Mouse (Mus musculus): ENCODE results near the gene Cnn1.
A peak's percentile ranks its signal among the peaks of the same experiment; 100 is the strongest.

The Cnn1 gene

DNA sequence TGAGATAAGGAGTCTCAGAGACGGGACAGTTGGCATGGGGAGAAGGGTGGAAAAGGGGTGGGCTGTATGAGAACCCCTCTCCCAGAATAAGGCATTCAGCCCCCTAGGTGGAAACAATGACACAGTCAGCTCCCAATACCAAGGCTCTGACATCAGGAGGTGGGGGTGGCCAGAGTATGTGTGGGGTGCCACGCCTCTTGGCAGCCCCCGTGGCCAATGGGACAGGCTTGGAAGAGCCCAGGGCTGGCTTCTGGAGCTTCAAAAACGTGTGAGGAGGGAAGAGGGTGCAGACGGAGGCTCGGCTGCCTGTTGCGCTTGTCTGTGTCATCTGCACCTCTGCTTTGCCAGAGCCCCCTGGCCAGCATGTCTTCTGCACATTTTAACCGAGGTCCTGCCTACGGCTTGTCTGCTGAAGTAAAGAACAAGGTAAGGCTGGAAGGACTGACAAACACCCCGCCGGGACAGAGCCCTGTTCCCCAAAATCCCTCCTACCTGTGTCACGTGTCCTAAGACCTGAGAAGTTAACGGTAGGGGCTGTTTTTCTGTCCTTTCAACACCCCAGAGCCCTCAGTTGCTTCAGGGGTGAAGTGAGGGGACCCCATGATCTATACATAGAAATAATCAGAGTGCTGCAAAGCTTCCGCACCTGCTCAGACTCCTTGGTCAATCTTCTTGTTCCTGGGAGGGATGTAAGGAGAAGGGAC lies at the start of gene Cnn1:
Cnn1 (plus strand) TSS at position 224 of the 704 bp plus-strand sequence.
- no peak for DNase-seq (ENCODE audit: low spot score in 2 of 2)

DNA sequence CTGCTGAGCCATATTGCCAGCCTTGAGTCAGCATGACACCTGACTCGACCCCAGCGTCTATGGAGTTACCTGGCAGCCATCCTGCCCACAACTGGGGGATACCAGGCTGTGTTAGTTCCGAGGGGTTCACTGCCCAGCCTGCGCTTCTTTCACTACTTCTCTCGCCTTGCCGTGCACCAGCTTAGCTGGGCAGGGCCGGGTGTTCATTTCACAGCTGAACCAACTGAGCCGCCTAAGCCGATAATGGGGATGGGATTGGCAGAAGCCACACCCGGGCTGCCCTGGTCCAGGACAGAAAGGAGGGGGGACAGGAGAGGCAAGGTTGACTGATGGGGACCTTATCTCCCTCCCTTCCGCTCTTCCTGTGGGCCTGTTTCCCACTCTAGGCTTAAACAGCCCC lies 49.7 kb upstream of the Cnn1 start:
- no peak for DNase-seq (ENCODE audit: low spot score in 2 of 2)

DNA sequence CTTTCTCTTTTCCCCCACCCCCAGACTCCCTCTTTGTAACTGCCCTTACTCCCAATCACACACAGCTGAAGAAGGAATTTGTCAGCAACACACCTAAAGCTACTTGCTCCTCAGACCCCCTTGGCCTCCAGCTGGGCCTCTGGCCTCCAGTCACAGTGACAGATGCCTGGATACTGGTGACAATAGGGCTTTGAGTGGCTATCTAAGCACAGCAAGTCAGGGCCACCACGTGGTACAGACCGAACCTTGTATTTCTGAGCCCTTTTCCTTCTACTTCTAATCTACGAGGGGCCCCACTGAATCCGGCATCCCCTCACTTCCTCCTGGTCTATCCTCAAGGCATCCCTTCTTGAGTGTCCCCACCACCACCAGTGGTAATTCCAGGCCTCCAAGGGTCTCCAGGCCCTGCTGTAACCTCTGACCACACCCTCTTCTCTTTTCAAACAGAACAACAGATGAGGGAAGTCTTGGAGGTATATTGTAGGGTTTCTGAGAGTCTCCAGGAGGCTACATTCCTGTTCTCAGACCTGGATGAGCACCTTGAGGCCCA lies 49.2 kb upstream of the Cnn1 start:
- no peak for DNase-seq (ENCODE audit: low spot score in 2 of 2)

DNA sequence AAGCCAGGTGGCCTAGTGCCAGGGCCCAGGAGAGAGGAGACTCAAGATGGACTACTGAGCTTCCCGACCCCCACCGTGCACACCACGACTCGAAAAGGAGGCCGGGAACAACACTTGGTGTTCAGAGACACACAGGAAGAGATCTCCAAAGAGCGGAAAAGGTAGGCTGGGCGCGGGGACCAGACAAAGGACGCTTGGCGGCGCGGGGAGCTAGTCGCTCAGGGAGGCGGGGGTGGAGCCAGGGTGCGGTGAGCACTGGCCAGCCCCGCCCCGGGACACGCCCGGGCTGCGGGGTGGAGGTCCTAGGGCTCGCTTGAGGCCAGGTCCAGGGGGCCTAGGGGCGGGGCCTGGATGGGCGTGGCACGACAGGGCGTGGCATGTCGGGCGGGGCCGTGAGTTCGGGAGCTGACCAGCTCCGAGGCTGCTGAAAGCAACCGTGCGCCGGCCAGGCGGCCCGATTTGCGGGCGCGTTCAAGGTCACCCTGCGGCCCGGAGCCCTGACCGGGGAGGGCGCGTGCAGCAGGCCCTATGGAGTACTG lies 48.6 kb upstream of the Cnn1 start:
- peak in 1 of 2 experiments; percentile 49 for DNase-seq (ENCODE audit: low spot score in 2 of 2)

DNA sequence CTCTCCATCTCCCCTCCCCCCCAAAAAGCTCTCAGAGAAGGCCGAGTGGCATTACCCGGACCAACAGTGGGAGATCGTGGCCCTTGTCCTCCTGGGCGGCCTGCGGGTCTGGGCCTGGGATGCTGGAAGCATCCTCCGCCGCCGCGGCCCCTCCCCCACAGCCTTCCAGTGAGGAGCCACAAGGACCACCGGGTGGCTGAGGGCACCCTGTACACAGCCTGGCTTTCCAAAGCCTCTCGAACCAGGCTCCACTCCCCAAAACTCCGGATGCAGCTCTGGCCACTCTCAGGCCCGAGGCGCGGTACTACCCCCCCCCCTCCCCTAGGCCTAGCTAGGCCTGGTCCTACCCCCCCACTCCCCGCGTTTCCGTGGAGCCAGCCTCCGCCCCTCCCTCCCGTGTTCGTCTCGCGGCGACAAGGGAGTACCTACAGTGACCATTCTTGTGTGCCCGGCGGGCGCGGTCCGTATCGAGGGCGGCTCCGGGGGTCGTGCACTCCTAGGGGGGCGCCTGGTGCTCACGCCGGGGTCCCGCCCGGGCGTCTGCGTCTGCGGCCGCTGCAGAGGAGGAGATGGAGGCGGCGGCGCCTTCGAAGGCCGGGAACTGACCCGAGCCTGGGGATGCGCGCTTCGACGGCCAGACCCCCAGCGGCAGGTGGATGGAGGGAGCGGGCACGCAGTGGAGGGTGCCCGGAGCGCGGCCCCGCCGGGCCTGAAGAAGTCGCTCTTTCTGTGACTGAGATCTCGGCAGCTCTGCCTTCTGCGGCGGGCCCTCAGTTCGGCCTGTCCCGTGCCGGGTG lies 47.7 kb upstream of the Cnn1 start:
- DNase-seq (ENCODE audit: low spot score in 2 of 2): no peak

DNA sequence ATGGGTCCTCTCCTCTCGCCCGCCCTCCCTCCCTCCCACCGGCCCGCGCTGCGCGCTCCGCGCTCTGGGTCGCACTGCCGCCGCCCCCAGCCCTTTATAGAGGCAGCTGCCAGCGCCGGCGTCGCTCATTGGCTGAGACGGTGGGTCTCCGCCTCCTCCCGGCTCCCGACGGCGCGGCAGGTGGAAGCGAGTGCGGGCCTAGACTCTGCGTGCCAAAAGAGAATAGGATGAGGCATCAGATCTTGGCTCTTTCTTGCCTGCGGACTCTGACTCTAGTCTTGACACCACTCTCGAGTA lies 47.1 kb upstream of the Cnn1 start, which contains the start of gene Elavl3:
Elavl3 (minus strand) TSS at position 66 of the 297 bp plus-strand sequence.
- peak; percentile 56 to 70 for DNase-seq (ENCODE audit: low spot score in 2 of 2)

DNA sequence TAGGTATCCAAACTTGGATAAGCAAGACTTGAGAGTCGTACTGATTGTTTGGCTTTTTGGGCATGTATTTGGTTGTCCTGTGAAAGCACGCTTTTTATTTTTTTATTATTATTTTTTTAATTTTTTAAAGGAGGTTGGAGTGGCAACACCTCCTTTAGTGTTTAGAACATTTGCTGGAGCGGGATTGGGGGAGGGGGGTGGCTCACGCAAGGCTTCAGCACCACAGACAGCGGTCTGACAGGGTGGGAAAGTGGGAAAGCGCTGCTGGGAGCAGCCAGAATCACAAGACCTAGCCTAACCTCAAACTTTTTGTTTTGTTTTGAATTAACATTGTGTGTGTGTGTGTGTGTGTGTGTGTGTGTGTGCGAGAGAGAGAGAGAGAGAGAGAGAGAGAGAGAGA lies 45.4 kb upstream of the Cnn1 start:
- no peak for DNase-seq (ENCODE audit: low spot score in 2 of 2)

DNA sequence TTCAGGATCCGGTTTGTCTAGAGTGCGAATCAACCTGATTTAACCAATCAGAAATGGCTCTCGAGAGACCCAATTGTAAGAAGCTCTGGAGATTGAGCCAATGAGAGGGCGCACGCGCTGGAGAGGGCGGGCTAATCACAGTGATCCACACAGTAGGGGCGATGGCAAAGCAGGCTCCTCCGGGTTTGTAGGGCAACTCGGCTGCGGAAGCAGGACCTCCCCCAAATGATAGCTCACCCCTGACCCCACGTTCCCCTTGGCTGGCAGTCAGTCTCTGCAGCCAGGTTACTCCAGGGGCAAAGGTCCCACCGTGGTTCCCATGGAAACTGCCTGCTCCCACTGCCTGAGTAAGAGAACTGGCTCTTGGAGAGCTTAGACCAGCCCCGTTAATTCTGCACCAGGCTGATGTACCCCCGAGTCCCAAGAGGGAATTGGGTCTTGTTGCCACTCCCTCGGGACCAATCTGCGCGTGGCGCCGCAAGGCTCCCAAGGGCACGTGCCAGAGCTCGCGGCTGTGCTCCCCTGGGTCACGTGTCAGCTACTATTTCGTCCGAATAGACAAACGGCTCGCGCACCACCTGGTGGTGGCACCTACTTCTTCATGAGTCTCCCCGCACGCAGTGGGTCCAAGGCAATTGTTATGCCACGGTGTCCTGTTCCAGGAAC lies 44.5 kb upstream of the Cnn1 start:
- peak; percentile 70 for DNase-seq (ENCODE audit: low spot score in 2 of 2)

DNA sequence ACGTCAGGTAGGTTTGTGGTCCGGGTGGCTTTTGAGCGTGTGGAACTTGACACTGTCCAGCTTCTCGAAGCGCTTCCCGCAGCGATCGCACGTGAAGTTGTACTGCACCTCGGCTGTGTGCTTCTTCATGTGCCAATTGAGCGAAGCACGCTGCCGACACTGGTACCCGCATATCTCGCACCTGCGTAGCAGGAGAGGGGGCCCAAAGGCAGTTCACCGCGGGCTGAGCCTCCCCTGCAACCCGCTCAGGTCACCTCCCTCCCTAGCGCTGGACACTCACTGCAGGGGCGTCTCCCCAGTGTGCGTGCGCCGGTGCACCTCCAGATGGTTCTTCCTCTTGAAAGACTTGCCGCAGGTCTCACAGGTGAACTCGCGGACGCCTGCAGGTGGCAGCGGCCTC lies 43.3 kb upstream of the Cnn1 start:
- no peak for DNase-seq (ENCODE audit: low spot score in 2 of 2)

DNA sequence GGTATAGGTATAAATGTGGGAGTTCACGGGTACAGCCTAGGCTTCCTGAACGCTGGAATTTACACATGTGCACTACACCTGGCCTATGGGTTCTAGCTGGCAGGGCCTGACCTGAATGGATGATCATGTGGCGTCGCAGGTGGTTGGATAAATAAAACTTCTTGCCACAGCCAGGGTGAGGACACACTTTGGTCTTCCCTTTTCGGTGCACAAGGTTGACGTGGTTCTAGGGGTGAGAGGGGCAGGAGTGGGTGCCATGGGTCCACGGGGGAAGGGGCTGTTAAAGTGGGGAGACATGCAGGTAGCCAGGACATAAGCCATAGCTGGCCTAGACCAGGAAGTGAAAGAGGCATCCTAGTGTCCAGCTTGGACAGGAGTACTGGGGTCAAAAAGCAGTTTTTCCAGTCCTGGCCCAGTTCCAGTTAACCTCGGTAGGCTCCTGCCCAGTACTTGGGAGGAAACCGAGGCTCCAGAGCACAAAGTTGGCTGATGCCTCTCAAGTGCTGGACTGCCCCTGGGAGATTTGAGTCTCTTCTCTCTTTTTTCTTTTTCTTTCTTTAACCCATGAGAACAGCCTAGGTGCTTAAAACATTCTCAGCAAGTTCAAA lies 42.6 kb upstream of the Cnn1 start:
- no peak for DNase-seq (ENCODE audit: low spot score in 2 of 2)

DNA sequence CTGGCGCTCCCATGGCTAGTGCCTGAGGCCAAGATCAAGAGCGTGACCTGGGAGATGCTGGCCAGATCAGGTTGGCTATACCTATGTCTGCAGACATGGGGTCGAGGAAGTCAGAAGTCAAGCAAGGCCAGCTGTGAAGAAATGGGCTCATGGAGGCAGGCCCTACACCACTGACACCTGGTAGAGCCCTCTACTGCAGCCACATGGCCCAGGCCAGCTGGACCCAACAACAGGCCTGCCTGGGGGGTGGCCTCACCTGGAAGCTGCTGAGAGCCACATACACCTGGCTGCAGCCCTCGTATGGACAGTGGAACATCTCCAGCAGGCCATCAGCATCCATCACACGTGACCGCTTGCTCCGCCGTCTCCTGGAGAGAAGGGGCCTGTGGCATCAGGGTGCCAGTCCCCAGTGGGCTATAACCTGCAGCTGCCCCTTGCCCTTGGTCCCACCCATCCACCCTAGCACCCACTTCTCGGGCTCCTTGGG lies 41.9 kb upstream of the Cnn1 start:
- DNase-seq (ENCODE audit: low spot score in 2 of 2): no peak

DNA sequence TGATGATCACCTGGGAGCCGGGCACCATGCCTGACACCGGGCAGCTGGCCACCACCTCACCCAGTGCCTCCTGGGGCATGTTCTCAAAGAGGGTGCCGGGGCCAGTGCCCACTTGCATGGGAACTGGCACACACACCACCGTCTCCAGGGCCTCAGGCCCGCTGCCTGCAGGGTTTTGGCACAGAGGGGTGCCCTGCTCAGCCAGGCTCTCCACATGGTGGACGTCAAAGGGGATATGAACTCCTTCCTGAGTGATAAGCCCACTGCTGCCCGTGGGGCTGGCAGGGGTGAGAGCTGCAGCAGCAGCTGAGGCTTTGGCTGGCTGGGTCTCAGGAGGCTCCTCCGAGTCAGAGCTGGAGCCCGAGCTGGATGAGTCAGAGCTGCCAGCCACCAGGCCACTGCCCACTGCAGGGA lies 41.0 kb upstream of the Cnn1 start:
- DNase-seq (ENCODE audit: low spot score in 2 of 2): no peak

DNA sequence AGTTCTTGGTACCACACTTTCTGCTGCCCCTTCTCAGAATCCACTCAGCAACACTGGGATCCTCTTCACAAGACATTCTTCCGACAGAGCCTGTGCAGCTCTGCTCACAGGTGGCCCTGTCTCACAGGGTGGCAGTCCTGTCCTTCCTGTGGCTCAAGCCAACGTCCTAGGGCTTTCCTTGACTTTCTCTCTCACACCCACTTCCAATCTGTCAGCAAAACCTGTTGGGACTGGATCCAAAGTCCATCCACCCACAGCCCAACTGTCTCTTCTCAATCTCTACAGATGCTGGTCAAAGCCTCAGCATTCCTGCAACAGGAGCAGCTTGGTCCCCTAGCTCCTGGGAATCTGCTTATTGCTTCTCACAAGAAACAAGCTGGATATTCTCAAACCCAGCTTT lies 37.7 kb upstream of the Cnn1 start:
- peak in 1 of 2 experiments; percentile 48 for DNase-seq (ENCODE audit: low spot score in 2 of 2)

DNA sequence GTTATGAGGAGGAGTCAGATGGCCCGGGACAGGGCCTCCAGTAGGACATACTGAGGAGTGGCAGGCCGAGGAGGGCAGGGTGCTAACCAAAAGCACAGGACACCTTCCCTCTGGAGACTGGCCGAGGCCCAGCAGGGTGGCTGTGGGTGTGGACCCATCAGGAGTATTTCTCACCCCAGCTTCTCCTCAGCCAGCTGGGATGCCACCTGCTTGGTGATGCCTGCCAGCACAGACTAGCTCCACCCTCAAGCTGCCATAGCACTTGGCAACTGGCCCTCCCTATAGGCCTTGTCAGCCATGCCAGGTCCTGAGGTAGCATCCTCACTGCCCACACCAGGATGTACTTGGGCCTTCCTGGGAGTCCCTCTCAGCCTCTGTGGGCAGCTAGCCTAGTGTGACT lies 34.7 kb upstream of the Cnn1 start:
- DNase-seq (ENCODE audit: low spot score in 2 of 2): no peak

DNA sequence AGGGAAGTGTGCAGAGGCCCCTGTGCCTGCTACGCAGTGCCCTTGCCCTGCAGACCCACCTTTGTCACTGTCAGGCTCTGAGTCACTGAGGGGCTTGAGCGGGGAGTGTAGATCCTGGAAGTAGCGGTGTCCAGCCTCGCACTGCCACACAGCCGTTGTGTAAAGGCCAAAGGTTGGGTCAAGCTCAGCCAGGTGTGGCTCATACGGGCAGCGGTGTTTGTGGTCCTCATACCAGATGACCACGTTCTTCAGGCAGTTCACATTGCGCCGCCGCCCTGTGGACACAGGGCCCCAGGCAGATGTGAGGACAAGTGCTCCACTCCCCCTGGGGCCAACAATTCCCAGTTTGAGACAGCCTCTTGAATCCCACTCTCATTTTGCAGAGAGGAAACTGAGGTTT lies 33.4 kb upstream of the Cnn1 start:
- DNase-seq (ENCODE audit: low spot score in 2 of 2): no peak

DNA sequence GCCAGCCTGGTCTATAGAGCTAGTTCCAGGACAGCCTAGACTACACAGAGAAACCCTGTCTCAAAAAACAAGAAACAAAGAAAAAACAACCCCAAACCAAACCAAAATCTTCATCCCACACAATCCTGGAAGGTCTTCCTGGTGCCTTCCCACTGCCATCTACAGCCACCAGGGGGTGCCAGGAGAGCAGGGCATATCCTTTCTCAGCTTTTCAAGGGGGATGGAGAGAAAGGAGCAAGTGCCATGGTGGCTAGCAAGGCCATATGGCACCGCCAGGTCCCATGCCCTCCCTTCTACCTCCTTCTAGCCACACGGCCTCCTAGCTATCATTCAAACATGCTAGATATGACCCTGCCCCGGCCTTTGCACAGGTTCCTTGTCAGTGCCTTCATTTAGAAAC lies 32.6 kb upstream of the Cnn1 start:
- DNase-seq (ENCODE audit: low spot score in 2 of 2): peak in 1 of 2 experiments; percentile 36

DNA sequence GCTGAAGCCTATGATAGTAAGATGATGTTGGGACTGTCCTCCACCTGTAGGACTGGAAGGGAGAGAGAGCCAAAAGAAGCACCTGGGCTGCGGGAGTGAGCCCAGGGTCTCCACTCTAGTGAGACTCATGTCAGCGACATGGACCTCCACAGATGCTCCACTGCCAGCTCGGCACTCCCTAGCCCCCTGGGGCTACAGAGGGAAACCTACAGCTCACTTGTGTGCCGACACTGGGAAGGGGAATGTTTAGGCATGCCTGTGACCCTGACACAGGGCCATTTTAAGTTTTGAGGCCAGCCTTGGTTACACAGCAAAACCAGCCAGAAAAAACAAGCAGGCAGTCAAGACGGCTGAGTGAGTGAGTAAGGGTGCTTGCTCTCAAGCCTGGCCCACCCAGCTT lies 31.8 kb upstream of the Cnn1 start:
- no peak for DNase-seq (ENCODE audit: low spot score in 2 of 2)

DNA sequence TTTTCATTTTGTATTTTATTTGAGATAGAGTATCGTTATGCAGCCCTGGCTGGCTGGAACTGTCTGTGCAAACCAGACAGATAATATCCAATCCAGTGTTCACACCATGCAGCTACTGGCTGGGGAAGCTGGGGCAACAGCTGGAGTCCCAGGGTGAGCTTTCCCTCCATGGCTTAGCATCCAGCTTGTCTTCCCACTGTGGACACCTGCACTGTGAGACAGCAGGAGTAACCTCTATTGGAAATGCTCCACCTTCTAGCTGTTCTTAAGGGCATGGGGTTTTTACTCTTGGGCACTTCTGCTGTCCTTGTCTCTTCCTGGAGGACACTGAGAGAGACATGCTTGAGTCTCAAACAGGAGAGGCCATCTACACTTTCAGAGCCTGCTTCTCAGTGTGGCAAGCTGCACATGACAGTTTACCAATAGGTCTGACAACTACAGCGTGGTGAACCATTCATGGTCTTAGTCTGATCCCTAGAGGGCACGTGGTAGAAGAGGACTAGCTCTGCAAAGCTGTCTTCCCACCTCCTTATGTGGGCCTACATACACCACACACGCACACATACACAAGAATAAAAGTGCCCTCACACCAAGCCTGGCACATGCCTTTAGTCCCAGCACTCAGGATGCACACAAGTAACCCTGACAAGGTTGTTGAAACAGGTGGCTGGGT lies 29.0 kb upstream of the Cnn1 start:
- DNase-seq (ENCODE audit: low spot score in 2 of 2): no peak

DNA sequence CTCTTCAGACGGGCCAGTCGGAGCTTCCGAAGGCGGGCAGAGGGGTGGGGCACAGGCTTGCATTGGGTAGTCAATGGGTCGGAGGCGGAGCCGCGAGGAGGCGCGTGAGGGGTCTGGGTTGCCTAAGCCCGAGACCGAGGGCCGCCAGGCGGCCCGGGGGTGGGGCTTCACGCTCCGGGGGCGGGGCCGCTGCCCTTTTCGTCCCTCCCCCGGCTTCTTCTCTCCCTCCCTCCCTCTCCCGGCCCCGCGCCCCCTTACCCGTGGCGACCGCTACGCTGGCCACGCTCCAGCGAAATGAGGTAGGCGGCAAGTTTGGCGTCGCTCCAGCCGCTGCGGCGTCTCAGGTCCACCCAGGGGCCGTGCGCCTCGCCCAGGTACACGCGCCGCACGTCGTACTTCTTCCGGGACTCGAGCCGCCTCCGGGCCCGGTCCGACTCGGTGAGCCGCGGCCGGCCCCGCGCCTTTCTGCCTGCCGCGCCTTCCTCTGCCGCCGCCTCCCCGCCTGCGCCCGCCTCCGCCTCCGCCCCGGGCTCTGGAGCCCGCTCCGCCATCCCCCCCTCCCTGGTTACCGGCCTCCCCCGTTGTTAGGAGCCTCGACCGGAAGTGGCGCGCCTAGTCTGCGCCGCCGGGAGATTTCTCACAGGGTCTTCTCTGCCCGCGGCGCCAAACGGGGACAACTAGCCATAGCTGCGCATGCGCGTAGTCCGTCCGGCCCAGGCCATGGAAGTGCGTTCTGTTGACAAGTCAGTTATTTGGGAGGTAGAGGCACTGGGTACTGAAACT lies 28.0 kb upstream of the Cnn1 start, which contains the start of the genes Gm49318 and Zfp653:
Gm49318 (minus strand) TSS at position 469 of the 783 bp plus-strand sequence.
Zfp653 (minus strand) TSS at position 586 of the 783 bp plus-strand sequence.
- DNase-seq (ENCODE audit: low spot score in 2 of 2): peak; percentile 94 to 95

DNA sequence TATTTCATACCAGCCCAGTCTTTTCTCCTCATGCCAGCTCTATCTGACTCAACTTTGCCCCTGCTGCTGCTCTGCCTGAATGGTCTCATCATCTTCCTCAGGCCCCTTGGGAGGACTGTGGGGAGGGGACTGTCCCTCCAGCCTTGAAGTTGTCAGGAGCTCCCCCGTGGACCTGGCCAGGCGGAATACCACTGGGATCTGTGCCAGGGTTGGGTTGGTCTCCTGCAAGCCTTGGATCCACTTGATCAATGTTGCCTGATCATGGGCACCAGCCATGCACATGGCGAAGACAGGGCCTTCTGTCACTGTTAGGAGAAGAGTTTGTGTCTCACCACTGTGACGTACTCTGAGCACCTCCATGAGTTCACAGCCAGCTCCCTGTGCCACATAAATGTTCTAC lies 26.7 kb upstream of the Cnn1 start:
- DNase-seq (ENCODE audit: low spot score in 2 of 2): no peak

All from frontal cortex, postnatal 25 days (tissue).